Mouse (Mus musculus): ENCODE data around the gene Rab3gap2.
"Not testable (repeated sequence)": the region's sequence is repeated elsewhere in the genome, so short reads cannot be mapped to it uniquely, and the experiment has no call there.

The Rab3gap2 gene

GRCm38 (mm10) chr1:185280616-185281015 lies 76.7 kb downstream of the Rab3gap2 start:
- no peak for DNase-seq (ENCODE audit: low read depth, low spot score)

- no peak for DNase-seq (ENCODE audit: low read depth, low spot score)
These were observed 78.9 kb downstream of the Rab3gap2 start for GRCm38 (mm10) chr1:185282846-185283245.

GRCm38 (mm10) chr1:185283247-185283646 lies 79.3 kb downstream of the Rab3gap2 start:
- DNase-seq (ENCODE audit: low read depth, low spot score), result no peak

- no peak for DNase-seq (ENCODE audit: low read depth, low spot score)
These were observed 80.8 kb downstream of the Rab3gap2 start for GRCm38 (mm10) chr1:185284740-185285139.

- no peak for DNase-seq (ENCODE audit: low read depth, low spot score)
These were observed 81.3 kb downstream of the Rab3gap2 start for GRCm38 (mm10) chr1:185285171-185285570.

GRCm38 (mm10) chr1:185287066-185287465 lies 83.1 kb downstream of the Rab3gap2 start:
- DNase-seq (ENCODE audit: low read depth, low spot score), result no peak

- no peak for DNase-seq (ENCODE audit: low read depth, low spot score)
These were observed 85.3 kb downstream of the Rab3gap2 start for GRCm38 (mm10) chr1:185289231-185289630.

- DNase-seq (ENCODE audit: low read depth, low spot score), result no peak
These were observed 87.4 kb downstream of the Rab3gap2 start for GRCm38 (mm10) chr1:185291336-185291735.

- DNase-seq (ENCODE audit: low read depth, low spot score), result no peak
These were observed 88.9 kb downstream of the Rab3gap2 start for GRCm38 (mm10) chr1:185292646-185293360.

GRCm38 (mm10) chr1:185296850-185297249 lies 92.9 kb downstream of the Rab3gap2 start:
- no peak for DNase-seq (ENCODE audit: low read depth, low spot score)

GRCm38 (mm10) chr1:185298496-185298895 lies 94.6 kb downstream of the Rab3gap2 start:
- no peak for DNase-seq (ENCODE audit: low read depth, low spot score)

- DNase-seq (ENCODE audit: low read depth, low spot score), result no peak
These were observed 98.9 kb downstream of the Rab3gap2 start for GRCm38 (mm10) chr1:185302816-185303215.

- no peak for DNase-seq (ENCODE audit: low read depth, low spot score)
These were observed 102.9 kb downstream of the Rab3gap2 start for GRCm38 (mm10) chr1:185306836-185307235.

GRCm38 (mm10) chr1:185307645-185308044 lies 103.7 kb downstream of the Rab3gap2 start:
- DNase-seq (ENCODE audit: low read depth, low spot score), result no peak

- no peak for DNase-seq (ENCODE audit: low read depth, low spot score)
These were observed 104.4 kb downstream of the Rab3gap2 start for GRCm38 (mm10) chr1:185308334-185308733.

GRCm38 (mm10) chr1:185308908-185309307 lies 105.0 kb downstream of the Rab3gap2 start:
- DNase-seq (ENCODE audit: low read depth, low spot score), result no peak

- no peak for DNase-seq (ENCODE audit: low read depth, low spot score)
These were observed 108.0 kb downstream of the Rab3gap2 start for GRCm38 (mm10) chr1:185311949-185312348.

GRCm38 (mm10) chr1:185314546-185314945 lies 110.6 kb downstream of the Rab3gap2 start:
- DNase-seq (ENCODE audit: low read depth, low spot score), result no peak

GRCm38 (mm10) chr1:185315846-185316568 lies 112.1 kb downstream of the Rab3gap2 start:
- DNase-seq (ENCODE audit: low read depth, low spot score), result no peak

- not testable (repeated sequence) for DNase-seq (ENCODE audit: low read depth, low spot score)
These were observed 123.9 kb downstream of the Rab3gap2 start for GRCm38 (mm10) chr1:185327754-185328345.

GRCm38 (mm10) chr1:185328721-185329610 lies 125.0 kb downstream of the Rab3gap2 start, which contains the start of gene Iars2:
Iars2 (minus strand) TSS chr1:185329396.
- DNase-seq (ENCODE audit: low read depth, low spot score), result peak; percentile 60

Measured in WW6 (cell line).